Mouse (Mus musculus): ENCODE measurements around the gene Hint1.

- no peak for TF ChIP-seq CTCF (IDR thresholded peaks at IDR 0.05; ENCODE audit: insufficient read depth, low read depth, low read length)
- TF ChIP-seq POLR2A (IDR thresholded peaks at IDR 0.05; ENCODE audit: insufficient read depth, low read depth, low read length): no peak
Observed at GRCm38 (mm10) chr11:54905086-54905485, 38.9 kb downstream of the Hint1 start.
